Mouse (Mus musculus) right cerebral cortex, postnatal 25 days (tissue): Measurements from ENCODE around the gene Gm30191.
A peak's percentile ranks its signal among the peaks of the same experiment; 100 is the strongest.
"Not testable (repeated sequence)": the region's sequence is repeated elsewhere in the genome, so short reads cannot be mapped to it uniquely, and the experiment has no call there.

Source experiments
- DNase-seq: peaks from one replicate; pipeline ENCODE4 v3.0.0; 2022

Gm30191 gene

GRCm38 (mm10) chr4:134287575-134288025, 40.9 kb downstream of the Gm30191 start, which contains the start of gene Pdik1l:
Gene Pdik1l (minus strand): TSS chr4:134287895.
- no peak for DNase-seq

DNA sequence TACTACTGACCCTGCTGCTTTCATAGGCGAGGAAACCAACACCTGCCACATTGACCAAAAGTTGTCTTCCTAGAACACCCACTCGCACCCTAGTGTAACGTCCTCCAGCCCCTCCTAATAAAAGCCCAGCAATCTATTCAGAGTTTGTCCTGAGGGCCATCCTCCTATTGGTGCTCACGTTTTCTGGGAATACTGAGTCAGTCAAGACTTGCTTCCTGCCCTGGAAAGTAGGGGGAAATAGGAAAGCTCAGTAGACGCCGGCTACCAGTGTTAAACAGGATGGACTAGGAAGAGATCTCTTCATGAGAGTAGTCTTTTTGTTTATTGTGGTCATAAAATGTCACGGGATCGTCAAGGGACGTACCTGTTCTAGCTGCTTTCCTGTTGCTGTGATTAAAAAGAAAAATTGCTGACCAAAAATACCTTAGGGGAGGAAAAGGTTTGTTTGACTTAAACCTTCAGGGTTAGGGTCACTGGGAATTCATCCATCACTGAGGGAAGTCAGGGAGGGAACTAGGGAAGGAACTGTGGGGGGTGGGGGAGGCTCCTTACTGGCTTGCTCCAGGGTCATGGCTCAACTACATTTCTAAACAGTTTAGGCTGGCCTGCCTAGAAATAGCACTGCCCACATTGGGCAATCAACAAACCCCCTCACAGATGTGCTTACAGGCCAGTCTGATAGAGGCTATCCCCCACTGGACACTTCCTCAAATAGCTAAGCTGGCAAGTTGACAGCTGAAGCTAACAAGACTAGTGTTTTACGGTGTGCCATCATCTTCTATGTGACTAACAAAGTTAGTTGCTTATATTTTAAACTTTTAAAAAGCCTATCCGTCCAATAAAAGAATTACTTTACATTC, 41.9 kb downstream of the Gm30191 start:
- DNase-seq: no peak

- DNase-seq: peak; percentile 57
These were observed 45.3 kb downstream of the Gm30191 start for GRCm38 (mm10) chr4:134292067-134292466.

DNA sequence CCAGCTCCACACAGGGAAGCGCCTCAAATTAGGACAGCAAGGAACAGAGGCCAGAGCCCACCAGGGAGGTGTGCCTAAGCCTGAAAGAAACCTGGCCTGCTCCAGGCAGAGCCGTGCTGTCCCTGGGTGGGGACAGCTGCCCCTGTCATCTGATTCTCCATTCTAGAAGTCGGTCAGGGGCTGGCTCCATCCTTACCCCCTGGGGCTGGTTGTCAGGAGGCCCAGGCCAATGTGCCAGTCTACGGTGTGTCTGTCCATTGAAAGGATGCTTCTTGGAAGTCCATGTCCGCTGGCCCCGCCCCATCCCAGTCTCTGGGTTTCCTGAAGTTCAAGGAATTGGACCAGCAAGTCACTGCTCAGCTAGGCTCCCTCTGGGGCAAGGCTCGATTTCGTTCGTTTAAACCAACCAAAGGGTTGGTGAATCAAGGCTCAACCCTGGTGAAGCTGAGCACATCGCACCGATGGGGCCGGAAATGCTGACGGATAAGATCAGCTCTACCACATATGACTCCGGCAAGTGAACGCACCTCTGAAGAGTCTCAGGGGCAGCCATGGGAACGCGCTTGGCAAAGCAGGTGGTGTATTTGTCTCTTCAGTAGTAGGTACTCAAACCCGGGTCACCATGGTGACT, 46.4 kb downstream of the Gm30191 start:
- no peak for DNase-seq

DNA sequence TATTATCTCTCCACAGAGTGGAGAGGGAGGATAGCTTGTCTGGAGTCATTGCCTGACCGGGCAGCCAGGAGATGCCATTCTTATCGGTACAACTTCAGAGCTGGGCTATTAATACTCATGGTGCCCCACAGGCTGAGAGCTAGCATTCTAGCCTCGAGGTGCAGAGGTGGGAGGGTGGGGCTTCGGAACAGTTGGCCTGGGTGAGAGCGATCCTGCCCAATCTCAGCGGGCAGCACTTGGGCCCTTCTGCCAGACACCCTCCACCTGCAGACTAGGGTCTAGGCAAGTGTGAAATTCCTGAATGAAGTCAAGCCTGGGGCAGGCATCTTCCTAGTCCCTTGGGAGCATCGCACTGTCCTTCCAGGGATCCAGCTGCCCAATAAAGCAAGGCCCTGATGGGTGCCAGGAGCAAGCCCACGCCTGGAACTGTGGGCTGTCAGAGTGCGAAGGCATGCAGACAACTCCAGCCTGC, 47.0 kb downstream of the Gm30191 start:
- DNase-seq: no peak

GRCm38 (mm10) chr4:134296096-134296495, 49.4 kb downstream of the Gm30191 start:
- DNase-seq: not testable (repeated sequence)

DNA sequence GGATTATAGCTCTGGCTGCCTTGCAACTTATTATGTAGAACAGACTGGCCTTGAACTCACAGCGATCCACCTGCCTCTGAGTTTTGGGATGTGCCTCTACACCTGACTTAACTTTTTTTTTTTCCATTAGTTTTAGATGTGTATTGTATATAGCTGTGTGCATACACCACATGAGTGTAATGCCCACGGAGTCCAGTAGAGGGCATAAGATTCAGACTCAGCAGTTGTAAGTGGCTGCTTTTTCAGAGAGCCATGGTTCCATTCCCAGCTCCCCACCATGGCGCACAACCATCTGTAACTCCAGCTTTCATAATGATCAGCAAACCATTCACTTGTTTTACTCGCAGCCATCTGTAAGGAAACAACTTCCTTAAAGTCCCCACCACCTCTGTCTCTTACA, 49.8 kb downstream of the Gm30191 start:
- DNase-seq: no peak

- DNase-seq: no peak
These were observed 50.6 kb downstream of the Gm30191 start for GRCm38 (mm10) chr4:134297369-134297768.

DNA sequence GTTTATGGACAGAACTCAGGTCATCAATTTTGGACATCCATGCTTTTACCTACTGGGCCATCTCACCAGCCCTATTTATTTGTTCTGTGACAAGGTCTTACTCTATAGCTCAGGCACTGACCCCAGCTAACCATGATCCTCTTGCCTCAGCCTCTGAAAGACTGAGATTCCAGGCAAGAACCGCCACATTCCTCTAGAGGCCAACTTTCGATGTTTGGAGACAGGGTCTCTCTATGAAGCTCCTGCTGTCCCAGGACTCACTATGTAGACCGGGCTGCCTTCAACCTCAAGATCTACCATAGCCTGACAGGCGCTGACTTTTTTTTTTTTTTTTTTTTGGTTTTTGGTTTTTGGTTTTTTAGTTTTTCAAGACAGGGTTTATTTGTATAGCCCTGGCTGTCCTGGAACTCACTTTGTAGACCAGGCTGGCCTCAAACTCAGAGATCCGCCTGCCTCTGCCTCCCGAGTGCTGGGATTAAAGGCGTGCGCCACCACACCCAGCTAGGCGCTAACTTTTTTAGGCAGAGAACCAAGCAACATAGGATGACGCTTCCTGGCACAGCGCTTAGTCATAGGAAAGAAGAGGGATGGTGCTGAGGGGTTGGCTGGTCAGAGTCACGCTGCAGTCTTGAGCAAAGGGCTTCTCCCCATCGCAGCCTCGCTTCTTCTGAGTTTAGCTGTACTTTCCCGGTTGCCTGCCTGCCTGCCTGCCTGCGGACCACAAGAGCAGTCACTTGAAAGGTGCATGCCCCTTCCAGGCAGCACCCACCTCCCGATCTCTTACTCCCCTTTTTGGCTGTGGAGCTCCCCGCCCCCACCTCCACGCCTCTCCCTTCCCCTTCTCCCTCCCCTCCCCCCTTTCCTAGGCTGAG, 52.1 kb downstream of the Gm30191 start:
- no peak for DNase-seq

DNA sequence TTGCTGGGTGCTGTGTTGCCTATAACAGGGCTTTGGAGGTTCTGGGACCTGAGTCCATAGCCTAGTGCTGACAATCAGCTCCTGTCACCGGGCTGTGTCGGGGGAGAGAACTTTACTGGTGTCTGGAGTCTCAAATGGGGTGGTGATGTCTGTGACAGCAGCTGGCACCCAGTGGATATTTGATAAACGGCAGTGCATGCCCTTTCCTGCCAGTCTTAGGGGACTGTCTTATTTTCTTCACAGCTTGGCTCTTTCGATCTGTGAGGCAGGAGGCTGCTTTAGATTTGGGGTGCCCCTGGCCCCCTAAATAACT, 52.7 kb downstream of the Gm30191 start:
- no peak for DNase-seq
